Mouse (Mus musculus): Measurements from ENCODE around the gene Gm3880. TPM values are rescaled to one million over a fixed set of nuclear protein-coding genes. Genes with fewer than 3 reads are reported as not detected.
"Not testable (repeated sequence)": the region's sequence is repeated elsewhere in the genome, so short reads cannot be mapped to it uniquely, and the experiment has no call there.

Gm3880 gene
- total RNA-seq (2017), result not detected in 2 replicates

DNA sequence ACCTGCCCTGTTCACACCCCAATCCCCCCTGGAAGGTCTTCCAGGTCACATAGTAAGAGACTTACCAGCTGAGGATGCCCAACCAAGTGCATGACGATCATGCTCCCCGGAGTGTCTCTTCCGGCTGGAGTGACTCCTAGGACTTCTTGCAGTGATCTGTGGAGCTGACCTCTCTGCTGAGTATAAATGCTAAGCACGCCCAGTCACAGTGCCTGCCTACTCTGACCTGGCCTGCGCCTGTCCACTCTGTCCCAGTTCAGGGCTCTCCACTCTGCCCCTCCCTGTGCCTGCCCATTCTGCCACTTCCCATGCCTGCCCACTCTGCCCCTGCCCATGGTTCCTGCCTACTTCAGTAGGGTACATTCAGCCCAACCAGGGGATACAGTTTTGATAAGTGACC, at the start of gene Gm3880:
Gm3880 (minus strand) TSS at position 101 of the 400 bp plus-strand sequence.
- ATAC-seq (replicated peaks in 1 of 2; ENCODE audit: insufficient read depth in 1 of 2, low FRiP score in 2 of 2, low TSS enrichment in 1 of 2, low read depth in 1 of 2, poor library complexity in 2 of 2, severe bottlenecking in 2 of 2), result not testable (repeated sequence)

DNA sequence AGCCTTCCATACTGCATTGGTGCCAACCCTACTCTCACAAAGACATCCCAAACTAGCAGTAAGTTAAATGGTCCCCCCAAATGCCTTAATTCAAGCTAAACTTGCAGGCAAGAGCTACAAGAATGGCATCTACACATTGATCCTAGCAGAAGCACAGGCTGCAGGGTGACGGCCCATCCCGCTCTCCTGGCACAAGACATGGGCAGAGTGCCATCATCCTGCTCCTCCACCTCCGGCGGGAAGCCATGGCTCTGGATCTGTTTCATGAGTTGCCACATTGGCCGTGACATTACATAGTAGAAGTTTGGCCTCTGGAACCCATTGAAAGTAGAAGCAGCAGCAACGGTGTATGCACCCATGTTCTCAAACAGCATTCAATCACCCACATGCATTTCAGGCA, 37.5 kb upstream of the Gm3880 start:
- ATAC-seq (replicated peaks in 1 of 2; ENCODE audit: insufficient read depth in 1 of 2, low FRiP score in 2 of 2, low TSS enrichment in 1 of 2, low read depth in 1 of 2, poor library complexity in 2 of 2, severe bottlenecking in 2 of 2), result not testable (repeated sequence)

DNA sequence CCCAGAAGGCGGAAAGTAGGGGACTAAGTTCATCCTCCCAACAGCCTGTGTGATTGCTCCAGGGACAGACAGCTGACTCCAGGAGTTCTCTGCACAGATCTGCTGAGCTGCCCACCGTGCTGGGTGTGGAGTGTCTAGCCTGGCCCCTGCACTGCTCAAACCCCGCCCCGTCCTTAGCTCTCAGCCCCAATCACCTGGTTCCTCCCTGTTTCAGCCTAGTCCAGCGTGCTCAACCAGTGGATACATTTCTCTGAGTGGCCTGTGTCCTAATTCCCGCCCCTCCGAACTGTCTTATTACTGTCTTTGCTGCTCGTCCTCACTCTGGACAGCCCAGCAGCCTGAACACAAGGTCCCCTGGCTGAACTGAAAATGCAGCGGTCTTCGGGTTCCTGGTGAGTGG, 20.8 kb upstream of the Gm3880 start, which contains the start of the genes Gm9112 and Dmrtc1b:
Gm9112 (minus strand) TSS at position 101 of the 400 bp plus-strand sequence.
Dmrtc1b (plus strand) TSS at position 331 of the 400 bp plus-strand sequence.
- not testable (repeated sequence) for ATAC-seq (replicated peaks in 1 of 2; ENCODE audit: insufficient read depth in 1 of 2, low FRiP score in 2 of 2, low TSS enrichment in 1 of 2, low read depth in 1 of 2, poor library complexity in 2 of 2, severe bottlenecking in 2 of 2)

DNA sequence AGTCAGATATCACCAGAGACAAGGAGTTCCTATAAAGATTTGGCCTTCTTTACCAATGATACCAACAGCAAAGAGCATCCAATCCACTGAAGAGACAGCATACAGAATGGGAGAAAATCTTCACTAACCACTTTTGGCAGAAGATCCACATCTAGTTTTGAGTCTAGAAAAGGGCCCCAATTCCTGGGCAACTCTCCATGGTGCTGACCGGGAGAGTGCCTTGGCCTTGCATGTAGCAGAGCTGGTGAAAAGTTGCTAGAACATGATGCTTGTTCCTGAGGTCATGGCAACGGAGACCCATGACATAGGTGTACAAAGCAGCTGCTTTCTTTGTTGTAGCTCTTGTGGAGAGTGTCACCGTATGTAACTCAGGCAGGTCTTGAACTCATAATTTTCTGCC, 13.9 kb upstream of the Gm3880 start:
- not testable (repeated sequence) for ATAC-seq (replicated peaks in 1 of 2; ENCODE audit: insufficient read depth in 1 of 2, low FRiP score in 2 of 2, low TSS enrichment in 1 of 2, low read depth in 1 of 2, poor library complexity in 2 of 2, severe bottlenecking in 2 of 2)

DNA sequence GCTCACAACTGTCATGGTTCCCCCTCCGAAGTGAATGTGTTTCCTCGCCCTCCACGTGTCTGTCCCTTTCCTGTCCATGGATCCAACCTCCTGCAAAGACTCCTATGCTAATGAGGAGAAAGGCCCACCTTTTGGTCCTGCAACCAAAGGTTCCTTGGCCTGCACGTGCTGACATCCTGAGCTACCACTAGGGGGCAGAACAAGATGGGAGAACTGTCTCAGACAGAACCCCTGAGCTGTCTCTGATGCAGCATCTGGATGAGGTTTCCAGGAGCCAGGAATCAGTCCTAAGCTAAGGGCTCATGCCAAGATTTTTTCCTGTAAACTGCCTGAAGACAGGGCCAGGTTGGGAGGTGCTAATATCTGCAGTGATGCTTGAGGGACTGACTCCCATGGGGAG, 2.5 kb upstream of the Gm3880 start:
- ATAC-seq (replicated peaks in 1 of 2; ENCODE audit: insufficient read depth in 1 of 2, low FRiP score in 2 of 2, low TSS enrichment in 1 of 2, low read depth in 1 of 2, poor library complexity in 2 of 2, severe bottlenecking in 2 of 2), result 0 out of 4 replicates have a peak, but pooled peaks of 1 of the 2 experiments have one; percentile 42

DNA sequence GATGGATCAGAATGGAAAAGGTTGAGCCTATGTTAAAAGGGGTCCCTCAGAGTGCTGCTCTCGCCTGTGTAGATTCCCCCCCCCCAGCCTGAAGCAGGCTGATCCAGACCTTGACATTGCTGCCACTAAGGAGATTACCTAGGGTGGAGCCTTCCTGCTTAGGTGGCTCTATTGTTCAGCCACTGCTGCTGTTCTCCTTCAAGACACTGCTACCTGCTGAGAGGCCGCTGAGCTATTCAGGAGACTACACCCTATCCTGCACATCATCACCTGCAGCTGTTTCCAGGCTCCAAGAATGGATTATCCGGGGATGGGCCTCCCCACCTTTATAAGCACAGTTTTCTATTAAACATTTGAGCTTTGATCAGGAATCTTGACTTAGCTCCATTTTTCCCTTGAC, 2.1 kb downstream of the Gm3880 start:
- not testable (repeated sequence) for ATAC-seq (replicated peaks in 1 of 2; ENCODE audit: insufficient read depth in 1 of 2, low FRiP score in 2 of 2, low TSS enrichment in 1 of 2, low read depth in 1 of 2, poor library complexity in 2 of 2, severe bottlenecking in 2 of 2)

DNA sequence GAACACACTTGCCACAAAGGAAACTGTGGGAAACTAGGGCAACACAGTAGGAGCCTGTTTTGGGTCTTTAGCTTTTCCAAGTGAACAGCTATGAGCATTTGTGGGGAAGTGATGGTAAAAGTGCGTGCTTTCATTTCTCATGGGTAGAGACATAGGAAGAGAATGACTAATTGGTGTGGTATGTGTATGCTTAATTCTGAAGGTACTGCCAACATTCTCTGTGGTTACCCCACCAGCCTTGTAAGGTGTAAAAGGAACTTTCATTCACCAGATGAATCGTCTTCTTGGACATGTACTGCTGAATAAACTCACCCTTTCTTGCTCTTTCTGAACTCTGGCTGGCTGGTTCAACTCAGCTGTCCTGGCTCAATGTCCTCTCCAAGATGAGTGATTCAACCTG, 20.1 kb downstream of the Gm3880 start:
- ATAC-seq (replicated peaks in 1 of 2; ENCODE audit: insufficient read depth in 1 of 2, low FRiP score in 2 of 2, low TSS enrichment in 1 of 2, low read depth in 1 of 2, poor library complexity in 2 of 2, severe bottlenecking in 2 of 2), result no peak

DNA sequence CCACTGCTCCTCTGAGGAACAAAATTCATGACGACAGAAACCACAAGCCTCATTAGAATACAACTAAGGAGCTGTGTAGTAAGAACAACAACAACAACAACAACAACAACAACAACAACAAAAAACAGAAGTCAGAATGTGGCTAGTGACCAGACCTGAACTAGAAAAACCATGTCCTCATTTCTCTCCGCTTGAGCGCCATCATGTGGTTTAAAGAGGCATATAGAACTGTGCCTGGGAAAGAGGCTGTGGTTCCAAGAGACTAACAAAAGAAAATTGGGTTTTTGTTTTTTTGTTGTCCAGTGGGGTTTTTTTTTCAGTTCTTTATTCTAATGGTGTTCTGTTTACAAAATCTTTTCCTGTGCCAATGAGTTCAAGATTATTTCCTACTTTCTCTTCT, 26.1 kb downstream of the Gm3880 start:
- no peak for ATAC-seq (replicated peaks in 1 of 2; ENCODE audit: insufficient read depth in 1 of 2, low FRiP score in 2 of 2, low TSS enrichment in 1 of 2, low read depth in 1 of 2, poor library complexity in 2 of 2, severe bottlenecking in 2 of 2)

DNA sequence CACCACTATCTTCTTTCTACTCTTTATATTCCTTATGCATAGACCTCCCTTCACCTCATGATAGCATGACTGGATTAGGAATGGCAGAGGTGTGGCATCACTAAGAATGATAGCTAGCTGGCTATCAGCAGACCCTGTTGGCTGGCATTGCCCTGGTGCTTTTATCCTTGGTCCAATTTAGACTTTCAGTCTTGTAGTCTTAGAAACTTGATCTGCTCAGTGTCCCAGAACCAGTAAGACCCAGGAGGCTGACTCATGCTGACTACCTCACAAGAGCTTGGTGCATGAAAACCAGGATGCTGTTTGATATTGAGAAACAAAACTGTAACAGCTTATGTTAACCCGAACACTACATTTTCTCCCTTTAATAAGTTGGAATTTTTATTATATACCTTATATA, 41.1 kb downstream of the Gm3880 start:
- no peak for ATAC-seq (replicated peaks in 1 of 2; ENCODE audit: insufficient read depth in 1 of 2, low FRiP score in 2 of 2, low TSS enrichment in 1 of 2, low read depth in 1 of 2, poor library complexity in 2 of 2, severe bottlenecking in 2 of 2)

DNA sequence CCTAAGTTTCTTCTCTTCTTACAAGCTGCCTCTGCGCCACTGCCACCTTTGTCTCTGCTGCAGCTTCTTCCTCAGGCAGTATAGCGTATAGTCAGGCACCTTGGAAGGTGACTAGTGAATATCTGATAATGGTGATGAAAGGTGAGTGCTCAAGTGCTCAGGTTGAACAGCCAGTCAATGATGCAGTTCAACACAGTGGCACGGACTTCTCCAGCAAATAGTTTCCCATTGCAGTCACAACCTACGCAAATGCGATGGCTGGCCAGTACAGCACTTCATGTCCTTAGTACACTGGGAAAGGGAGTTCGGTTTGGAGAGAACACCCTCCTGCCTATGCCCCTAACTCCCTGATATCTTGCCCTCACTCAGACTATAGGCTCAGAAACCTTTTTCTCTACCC, 41.6 kb downstream of the Gm3880 start:
- ATAC-seq (replicated peaks in 1 of 2; ENCODE audit: insufficient read depth in 1 of 2, low FRiP score in 2 of 2, low TSS enrichment in 1 of 2, low read depth in 1 of 2, poor library complexity in 2 of 2, severe bottlenecking in 2 of 2), result no peak

DNA sequence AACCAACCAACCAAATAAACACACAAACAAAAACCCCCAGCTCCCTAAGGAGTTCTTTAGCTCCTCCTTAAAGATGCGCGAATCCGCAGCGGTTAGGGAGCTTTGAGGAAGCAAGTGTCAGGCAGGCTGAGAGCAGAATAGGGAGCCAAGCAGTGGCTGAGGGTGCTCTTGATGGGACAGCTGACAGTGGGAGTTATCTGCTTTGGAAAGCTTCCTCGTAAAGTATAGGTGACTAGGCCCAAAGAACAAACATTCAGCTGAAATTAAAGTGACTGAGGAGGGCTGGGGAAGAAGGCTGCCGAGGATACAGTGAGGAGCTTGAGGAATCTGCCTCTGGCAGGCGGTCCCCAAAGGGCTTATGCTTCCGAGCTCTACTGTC, 42.2 kb downstream of the Gm3880 start:
- ATAC-seq (replicated peaks in 1 of 2; ENCODE audit: insufficient read depth in 1 of 2, low FRiP score in 2 of 2, low TSS enrichment in 1 of 2, low read depth in 1 of 2, poor library complexity in 2 of 2, severe bottlenecking in 2 of 2), result peak; percentile 58 to 62; a peak in 3 of 4 replicates

DNA sequence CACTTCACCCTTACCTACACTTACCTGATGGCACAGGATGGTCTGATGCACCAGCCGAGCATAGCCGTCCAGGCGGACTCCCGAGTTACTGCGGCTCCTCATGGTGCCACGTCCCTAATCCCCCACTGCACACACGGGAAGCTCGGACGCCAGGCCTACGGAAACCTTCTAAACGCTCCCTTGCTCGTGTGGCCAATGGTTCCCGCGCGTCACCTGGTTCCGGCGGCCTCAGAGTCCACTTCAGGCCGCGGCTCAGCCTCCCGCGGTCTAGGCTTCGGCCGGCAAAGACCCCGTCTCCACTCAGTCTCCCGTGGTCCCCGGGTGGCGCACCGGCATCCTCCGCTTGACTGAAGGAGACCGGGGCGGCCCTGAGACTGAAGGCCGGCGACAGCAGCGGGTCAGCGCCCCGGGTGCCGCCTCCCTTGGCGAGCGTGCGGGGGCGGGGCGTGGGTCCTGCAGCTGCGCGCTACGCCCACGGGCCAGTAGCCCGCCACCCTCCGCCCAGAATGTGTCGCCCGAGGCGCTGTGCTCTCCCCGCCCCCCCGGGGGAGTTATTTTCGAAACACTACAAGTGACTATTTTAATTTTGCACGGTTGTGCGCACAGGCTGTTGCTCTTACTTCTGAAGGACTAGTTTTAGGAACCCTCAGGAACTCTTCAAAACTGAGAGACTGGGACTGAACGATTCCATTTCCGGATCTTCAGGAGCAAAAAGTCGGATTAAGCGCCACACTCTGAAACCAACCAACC, 42.8 kb downstream of the Gm3880 start, which contains the start of gene Phka1:
Phka1 (minus strand) TSS at position 424 of the 750 bp plus-strand sequence.
- peak; percentile 76 to 87; a peak in 3 of 4 replicates for ATAC-seq (replicated peaks in 1 of 2; ENCODE audit: insufficient read depth in 1 of 2, low FRiP score in 2 of 2, low TSS enrichment in 1 of 2, low read depth in 1 of 2, poor library complexity in 2 of 2, severe bottlenecking in 2 of 2)

Other genes with a start within 250 kb of the Gm3880 start
- gene Hdac8, start 181.6 kb downstream of the Gm3880 start, total RNA-seq (2017), result 13.1 and 23.1 TPM in 2 replicates
- 3.4 and 4.3 TPM in 2 replicates for gene Phka1, start 42.7 kb downstream of the Gm3880 start, total RNA-seq (2017)
- not detected in 2 replicates for gene Gm9112, start 20.7 kb upstream of the Gm3880 start, total RNA-seq (2017)
- not detected in 2 replicates for gene Dmrtc1b, start 20.9 kb upstream of the Gm3880 start, total RNA-seq (2017)
- gene Dmrtc1c1, start 116.0 kb upstream of the Gm3880 start, total RNA-seq (2017), result not detected in 2 replicates
- not detected in 2 replicates for gene Dmrtc1c2, start 167.6 kb upstream of the Gm3880 start, total RNA-seq (2017)
- gene 1700031F05Rik, start 181.0 kb upstream of the Gm3880 start, total RNA-seq (2017), result not detected in 2 replicates
- not detected in 2 replicates for gene Dmrtc1a, start 221.7 kb upstream of the Gm3880 start, total RNA-seq (2017)
- gene 1700011M02Rik, start 221.9 kb upstream of the Gm3880 start, total RNA-seq (2017), result not detected in 2 replicates
- gene 1700018G05Rik, start 241.4 kb upstream of the Gm3880 start, total RNA-seq (2017), result not detected in 2 replicates